Mouse (Mus musculus): Measurements from ENCODE around the gene Zfp12. TPM values are rescaled to one million over a fixed set of nuclear protein-coding genes. Genes with fewer than 3 reads are reported as not detected.

Zfp12 gene
- polyA plus RNA-seq, 2 experiments, result 1.8 to 2.3 TPM

DNA sequence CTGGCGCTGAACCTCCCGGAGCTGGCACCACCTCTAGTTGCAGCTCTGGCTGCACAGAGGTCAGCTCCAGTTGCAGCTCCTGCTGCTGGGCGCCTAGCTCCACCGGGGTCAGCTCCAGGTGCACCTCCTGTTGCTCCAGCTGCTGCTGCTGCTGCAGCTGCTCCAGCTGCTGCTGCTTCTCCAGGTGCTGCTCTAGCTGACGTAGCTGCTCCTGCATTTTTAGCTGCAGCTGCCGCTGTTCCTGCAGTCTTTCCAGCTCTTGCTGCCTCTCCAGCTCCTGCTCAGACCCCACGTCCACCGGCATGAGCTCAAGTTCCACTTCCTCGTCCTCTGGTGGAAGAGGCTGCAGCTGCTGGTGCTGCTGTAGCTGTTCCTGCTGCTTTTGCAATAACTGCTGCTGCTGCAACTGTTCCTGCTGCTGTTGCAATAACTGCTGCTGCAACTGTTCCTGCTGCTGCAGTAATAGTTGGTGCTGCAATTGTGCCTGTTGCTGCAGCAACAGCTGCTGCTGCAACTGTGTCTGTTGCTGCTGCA, 53.5 kb downstream of the Zfp12 start:
- 11% methylated on average over 9 of the region's 9 CpGs for WGBS (ENCODE audit: insufficient replicate concordance)
- H3K9me3 ChIP-seq (ENCODE audit: control insufficient read depth, low read length), result no peaks in the 10 kb centered on the region
- no peak overlapping the region for H3K9ac ChIP-seq (replicated peaks)
- DNase-seq (ENCODE audit: low read depth in 3 of 3, low spot score in 3 of 3) (no peak), ATAC-seq (ENCODE audit: insufficient read depth) (no peak)
- H3K36me3 ChIP-seq (replicated peaks; ENCODE audit: control insufficient read depth, insufficient read depth, low read depth), result no peaks in the 10 kb centered on the region
- no peak overlapping the region for H3K27ac ChIP-seq
- TF ChIP-seq CTCF (IDR thresholded peaks at IDR 0.05; ENCODE audit: low read depth) (no peak), EP300 (IDR thresholded peaks at IDR 0.05; ENCODE audit: low read depth) (no peak)
- H3K4me3 ChIP-seq (ENCODE audit: insufficient read depth in 1 of 2, low read depth in 2 of 2, low read length in 2 of 2), result no peak overlapping the region
- peak overlapping the region; percentile 45 for H3K4me2 ChIP-seq (ENCODE audit: low read depth)
- peaks cover 52% of the 10 kb centered on the region for H3K27me3 ChIP-seq (ENCODE audit: control insufficient read depth, insufficient read depth, low read length)
- no peaks in the 10 kb centered on the region for H3K4me1 ChIP-seq (replicated peaks; ENCODE audit: control insufficient read depth in 2 of 2, insufficient read depth in 2 of 2, low read length in 1 of 2)

DNA sequence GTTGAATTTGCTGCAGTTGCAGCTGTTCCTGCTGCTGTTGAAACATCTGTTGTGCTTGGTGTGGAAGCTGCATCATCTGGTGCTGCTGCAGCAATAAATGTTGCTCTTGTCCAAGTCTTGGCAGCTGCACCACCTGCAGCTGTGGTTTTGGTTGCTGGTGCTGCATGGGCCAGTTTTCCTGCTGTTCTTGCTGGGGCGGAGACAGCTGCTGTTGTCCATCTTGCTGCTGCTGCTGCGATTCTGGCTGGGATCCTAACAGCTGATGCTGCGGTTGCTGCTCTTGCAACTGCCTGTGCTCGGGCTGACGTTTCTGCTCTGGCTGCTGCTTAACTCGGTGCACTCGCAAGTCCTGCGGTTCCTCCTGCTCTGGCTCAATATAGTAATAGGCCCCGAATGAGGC, 54.3 kb downstream of the Zfp12 start:
- Histone ChIP-seq H3K4me1 (replicated peaks; ENCODE audit: control insufficient read depth in 2 of 2, insufficient read depth in 2 of 2, low read length in 1 of 2) (no peaks in the 10 kb centered on the region), H3K36me3 (replicated peaks; ENCODE audit: control insufficient read depth, insufficient read depth, low read depth) (no peaks in the 10 kb centered on the region), H3K4me2 (ENCODE audit: low read depth) (no peak overlapping the region), H3K9ac (replicated peaks) (no peak overlapping the region), H3K4me3 (ENCODE audit: insufficient read depth in 1 of 2, low read depth in 2 of 2, low read length in 2 of 2) (no peak overlapping the region), H3K27me3 (ENCODE audit: control insufficient read depth, insufficient read depth, low read length) (peaks cover 60% of the 10 kb centered on the region), H3K27ac (no peak overlapping the region), H3K9me3 (ENCODE audit: control insufficient read depth, low read length) (no peaks in the 10 kb centered on the region)
- no peak for ATAC-seq (ENCODE audit: insufficient read depth)
- no peak for DNase-seq (ENCODE audit: low read depth in 3 of 3, low spot score in 3 of 3)
- TF ChIP-seq EP300 (IDR thresholded peaks at IDR 0.05; ENCODE audit: low read depth) (no peak), CTCF (IDR thresholded peaks at IDR 0.05; ENCODE audit: low read depth) (no peak)
- WGBS (ENCODE audit: insufficient replicate concordance), result 60% methylated on average over 9 of the region's 9 CpGs

DNA sequence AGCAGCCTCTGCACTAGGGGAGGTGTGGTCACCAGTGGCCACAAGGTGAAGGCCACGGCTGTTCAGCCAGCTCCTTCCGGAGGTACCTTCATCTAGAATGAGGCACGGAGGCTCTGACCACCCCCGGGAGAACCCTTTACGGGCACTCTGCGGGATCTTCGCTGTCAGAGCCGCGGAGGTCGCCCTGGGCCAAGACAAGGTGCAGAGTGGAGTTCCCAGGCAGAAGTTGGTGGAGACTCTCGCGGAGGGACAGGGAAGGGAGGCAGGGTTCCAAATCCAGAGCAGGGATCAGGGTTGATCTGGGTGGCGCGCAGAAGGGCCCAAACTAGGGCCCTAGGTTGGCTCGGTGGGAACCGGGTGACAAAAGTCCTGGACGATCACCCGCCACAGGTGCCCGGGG, 57.9 kb downstream of the Zfp12 start:
- no peak for TF ChIP-seq EP300 (IDR thresholded peaks at IDR 0.05; ENCODE audit: low read depth)
- no peak for TF ChIP-seq CTCF (IDR thresholded peaks at IDR 0.05; ENCODE audit: low read depth)
- Histone ChIP-seq H3K9ac (replicated peaks) (no peak overlapping the region), H3K36me3 (replicated peaks; ENCODE audit: control insufficient read depth, insufficient read depth, low read depth) (no peaks in the 10 kb centered on the region), H3K27ac (no peak overlapping the region), H3K4me3 (ENCODE audit: insufficient read depth in 1 of 2, low read depth in 2 of 2, low read length in 2 of 2) (peak overlapping the region in 1 of 2 experiments; percentile 10; a peak in 1 of 4 replicates), H3K9me3 (ENCODE audit: control insufficient read depth, low read length) (no peaks in the 10 kb centered on the region), H3K4me1 (replicated peaks; ENCODE audit: control insufficient read depth in 2 of 2, insufficient read depth in 2 of 2, low read length in 1 of 2) (no peaks in the 10 kb centered on the region), H3K27me3 (ENCODE audit: control insufficient read depth, insufficient read depth, low read length) (peaks cover 52% of the 10 kb centered on the region), H3K4me2 (ENCODE audit: low read depth) (peak overlapping the region; percentile 36)
- ATAC-seq (ENCODE audit: insufficient read depth) (no peak), DNase-seq (ENCODE audit: low read depth in 3 of 3, low spot score in 3 of 3) (no peak)
- 5% methylated on average over 18 of the region's 19 CpGs for WGBS (ENCODE audit: insufficient replicate concordance)

DNA sequence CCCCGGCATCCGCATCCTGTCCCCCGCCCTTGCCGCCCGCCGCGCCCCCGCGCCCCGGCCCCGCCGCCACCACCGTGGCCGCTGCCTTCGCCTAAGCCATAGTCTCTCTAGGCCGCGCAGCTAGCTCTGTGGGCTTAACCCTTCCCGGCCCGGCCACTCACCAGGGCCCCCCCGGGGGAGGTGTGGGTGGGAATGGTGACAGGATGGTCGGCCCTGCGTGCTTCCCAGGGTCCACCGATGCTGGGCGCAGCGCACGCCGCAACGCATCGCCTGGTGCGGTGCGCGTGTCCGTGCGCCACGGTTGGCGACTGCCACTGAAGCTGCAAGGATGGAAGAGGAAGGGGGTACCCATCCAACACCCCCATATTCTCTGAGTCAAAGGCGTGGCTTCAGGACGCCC, 58.4 kb downstream of the Zfp12 start, which contains the start of gene Zfp853:
Zfp853 (minus strand) TSS at position 220 of the 400 bp plus-strand sequence.
- WGBS (ENCODE audit: insufficient replicate concordance), result 6% methylated on average over 33 of the region's 38 CpGs
- Histone ChIP-seq H3K4me3 (ENCODE audit: insufficient read depth in 1 of 2, low read depth in 2 of 2, low read length in 2 of 2) (peak within 1 kb of the TSS in 1 of 2 experiments; percentile 23; a peak in 1 of 4 replicates), H3K27ac (no peak within 1 kb of the TSS), H3K4me2 (ENCODE audit: low read depth) (peak within 1 kb of the TSS; percentile 36), H3K9me3 (ENCODE audit: control insufficient read depth, low read length) (no peaks in the 10 kb centered on the region), H3K36me3 (replicated peaks; ENCODE audit: control insufficient read depth, insufficient read depth, low read depth) (no peaks in the 10 kb centered on the region), H3K9ac (replicated peaks) (no peak within 1 kb of the TSS), H3K27me3 (ENCODE audit: control insufficient read depth, insufficient read depth, low read length) (peaks cover 46% of the 10 kb centered on the region), H3K4me1 (replicated peaks; ENCODE audit: control insufficient read depth in 2 of 2, insufficient read depth in 2 of 2, low read length in 1 of 2) (no peaks in the 10 kb centered on the region)
- no peak for ATAC-seq (ENCODE audit: insufficient read depth)
- DNase-seq (ENCODE audit: low read depth in 3 of 3, low spot score in 3 of 3), result no peak
- TF ChIP-seq CTCF (IDR thresholded peaks at IDR 0.05; ENCODE audit: low read depth), result no peak
- TF ChIP-seq EP300 (IDR thresholded peaks at IDR 0.05; ENCODE audit: low read depth), result no peak

DNA sequence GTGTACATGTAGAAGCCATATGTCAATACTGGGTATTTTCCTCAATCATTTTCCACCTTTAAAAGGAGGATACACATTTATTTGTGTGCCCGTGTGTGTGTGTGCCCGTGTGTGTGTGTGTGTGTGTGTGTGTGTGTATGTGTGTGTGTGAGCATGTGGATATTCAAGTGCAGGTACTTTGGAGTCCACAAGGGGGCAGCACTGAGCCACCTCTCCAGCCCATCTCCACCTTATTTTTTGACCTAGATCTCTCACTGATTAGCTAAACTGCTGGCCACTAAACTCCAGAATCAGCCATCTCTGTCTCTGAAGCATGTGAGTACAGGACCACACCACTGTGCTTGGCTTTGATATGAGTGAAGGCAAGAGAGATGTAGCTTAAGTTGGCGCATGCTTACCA, 59.9 kb downstream of the Zfp12 start:
- no peak for TF ChIP-seq EP300 (IDR thresholded peaks at IDR 0.05; ENCODE audit: low read depth)
- TF ChIP-seq CTCF (IDR thresholded peaks at IDR 0.05; ENCODE audit: low read depth), result peak; percentile 74
- DNase-seq (ENCODE audit: low read depth in 3 of 3, low spot score in 3 of 3) (no peak), ATAC-seq (ENCODE audit: insufficient read depth) (no peak)
- Histone ChIP-seq H3K4me1 (replicated peaks; ENCODE audit: control insufficient read depth in 2 of 2, insufficient read depth in 2 of 2, low read length in 1 of 2) (no peaks in the 10 kb centered on the region), H3K9ac (replicated peaks) (no peak overlapping the region), H3K27ac (no peak overlapping the region), H3K4me2 (ENCODE audit: low read depth) (no peak overlapping the region), H3K27me3 (ENCODE audit: control insufficient read depth, insufficient read depth, low read length) (peaks cover 35% of the 10 kb centered on the region), H3K36me3 (replicated peaks; ENCODE audit: control insufficient read depth, insufficient read depth, low read depth) (no peaks in the 10 kb centered on the region), H3K4me3 (ENCODE audit: insufficient read depth in 1 of 2, low read depth in 2 of 2, low read length in 2 of 2) (no peak overlapping the region), H3K9me3 (ENCODE audit: control insufficient read depth, low read length) (no peaks in the 10 kb centered on the region)
- 67% methylated on average over 3 of the region's 3 CpGs for WGBS (ENCODE audit: insufficient replicate concordance)
